Mouse (Mus musculus) cortical plate, adult 2 months (tissue): Measurements from ENCODE around the gene Ncam1. TPM values are rescaled to one million over a fixed set of nuclear protein-coding genes. Genes with fewer than 3 reads are reported as not detected.

Source experiments
- H3K27ac ChIP-seq: fragments of 200-500 bp; 2 replicates; pipeline ENCODE4 v1.5.1; 2012; ENCODE audit warnings: low read length, control low read depth, inconsistent platforms; ENCODE audit not compliant: insufficient read depth
- H3K4me1 ChIP-seq: fragments of 200-500 bp; 2 replicates; pipeline ENCODE4 v1.6.1; 2011; ENCODE audit warnings: low read length; ENCODE audit not compliant: control insufficient read depth, insufficient read depth
- H3K4me3 ChIP-seq: fragments of 200-500 bp; 2 replicates; pipeline ENCODE4 v1.5.1; 2011; ENCODE audit warnings: mild to moderate bottlenecking, low read length, control low read depth; ENCODE audit not compliant: insufficient read depth
- CTCF ChIP-seq: fragments of 200-500 bp; IDR thresholded peaks from 2 replicates; pipeline ENCODE4 v1.5.1; 2011; ENCODE audit warnings: mild to moderate bottlenecking, control low read depth, low read length; ENCODE audit not compliant: insufficient read depth; ENCODE audit errors: extremely low read depth
- POLR2A ChIP-seq: fragments of 200-500 bp; IDR thresholded peaks from 2 replicates; pipeline ENCODE4 v1.6.1; 2011; ENCODE audit warnings: mild to moderate bottlenecking, low read length, control low read depth; ENCODE audit not compliant: insufficient read depth; ENCODE audit errors: extremely low read depth
- polyA plus RNA-seq: library from polyadenylated mRNA; depleted of rRNA; stranded (reverse); fragments of >200 nt; gene quantifications from 2 replicates; pipeline ENCODE4 v1.2.3, GENCODE M21; 2012

Ncam1 gene
- polyA plus RNA-seq, 1 experiment, result 112 TPM

DNA sequence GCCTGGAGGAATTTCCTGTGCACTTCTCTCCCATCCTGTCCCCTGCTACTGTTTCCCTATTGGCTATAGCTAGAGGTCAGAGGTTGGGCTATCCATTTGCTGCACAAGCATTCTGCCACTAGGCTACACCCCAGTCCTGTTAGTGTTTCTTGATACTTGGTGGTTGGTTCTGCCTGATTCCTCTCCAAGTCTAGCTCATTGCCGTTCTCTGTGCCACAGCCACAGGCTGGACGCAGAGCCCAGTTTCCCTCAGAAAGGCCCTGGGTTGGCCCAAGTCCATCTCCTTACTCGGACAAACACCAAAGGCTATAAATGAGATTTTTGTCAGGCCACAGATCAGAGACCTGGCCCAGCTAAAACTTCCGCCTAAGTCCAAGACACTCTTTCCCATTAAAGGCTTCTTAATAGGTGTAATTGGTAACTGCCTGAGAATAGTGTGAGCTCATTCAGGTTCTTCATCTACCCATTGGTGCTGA is 140.3 kb downstream of the Ncam1 start:
- Histone ChIP-seq H3K4me3 (no peak overlapping the region), H3K27ac (peak overlapping the region; percentile 62; the same call in 1 of the 2 replicates), H3K4me1 (peaks cover 15% of the 10 kb centered on the region)
- TF ChIP-seq POLR2A (no peak), CTCF (no peak; the same call in 1 of the 2 replicates)

DNA sequence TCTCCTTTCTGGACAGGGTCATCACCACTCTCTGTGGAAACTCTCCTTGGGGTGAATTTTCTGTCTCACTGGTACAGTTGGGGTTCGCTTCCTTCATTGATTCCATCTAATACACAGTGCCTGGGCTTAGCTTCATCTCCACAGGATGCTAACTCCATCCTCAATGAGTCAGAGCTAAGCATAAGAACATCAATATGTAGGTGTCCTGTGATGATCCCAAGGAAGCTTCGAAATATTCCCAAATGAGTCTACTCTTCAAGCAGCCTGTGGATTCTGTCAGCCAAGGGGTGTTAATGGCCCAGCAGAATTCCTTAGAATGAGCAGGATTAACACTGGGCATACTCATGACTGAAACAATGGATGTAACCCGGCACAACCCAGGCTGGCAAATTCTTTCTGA is 144.3 kb downstream of the Ncam1 start:
- no peak overlapping the region for H3K27ac ChIP-seq
- peaks cover 18% of the 10 kb centered on the region for H3K4me1 ChIP-seq
- TF ChIP-seq POLR2A (no peak), CTCF (no peak)
- no peak overlapping the region for H3K4me3 ChIP-seq

DNA sequence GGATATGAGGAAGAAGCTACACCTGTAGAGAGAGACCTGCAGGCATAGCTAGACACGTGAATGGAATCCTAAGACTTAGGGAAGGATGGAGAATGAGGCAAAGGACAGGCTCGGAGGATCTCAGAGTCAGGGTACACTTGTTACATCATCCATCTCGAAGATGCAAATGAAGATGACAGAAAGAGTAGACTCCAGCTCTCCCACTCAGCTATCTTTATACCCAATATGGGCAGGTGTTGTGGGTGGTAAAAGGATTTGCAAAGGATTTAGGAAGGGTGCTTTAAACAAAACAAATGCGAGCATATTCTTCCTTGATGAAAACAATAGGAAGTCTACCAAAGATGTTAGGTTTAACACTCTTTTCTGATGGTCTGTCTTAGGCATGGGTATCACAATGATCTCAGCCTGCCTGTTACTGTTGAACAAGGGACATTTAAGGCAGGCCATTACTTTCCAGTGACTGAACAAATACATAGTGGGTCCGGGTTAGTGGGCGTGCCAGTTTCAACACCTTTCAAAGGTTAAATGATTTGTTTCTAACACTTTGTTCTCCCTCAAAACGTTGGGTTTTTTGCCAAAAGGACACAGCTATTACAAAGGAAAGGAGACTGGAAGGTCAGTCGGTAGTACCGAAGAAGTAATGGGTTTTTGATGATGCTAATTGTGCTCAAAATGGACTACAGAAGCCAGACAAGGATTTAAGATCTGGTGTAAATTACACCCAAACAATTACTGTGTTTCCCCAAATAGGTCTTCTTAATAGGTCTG is 145.1 kb downstream of the Ncam1 start:
- no peak for TF ChIP-seq CTCF
- no peak for TF ChIP-seq POLR2A
- Histone ChIP-seq H3K27ac (0 out of 2 replicates have a peak overlapping the region, but pooled peaks have one; percentile 27), H3K4me1 (peaks cover 18% of the 10 kb centered on the region), H3K4me3 (no peak overlapping the region)

DNA sequence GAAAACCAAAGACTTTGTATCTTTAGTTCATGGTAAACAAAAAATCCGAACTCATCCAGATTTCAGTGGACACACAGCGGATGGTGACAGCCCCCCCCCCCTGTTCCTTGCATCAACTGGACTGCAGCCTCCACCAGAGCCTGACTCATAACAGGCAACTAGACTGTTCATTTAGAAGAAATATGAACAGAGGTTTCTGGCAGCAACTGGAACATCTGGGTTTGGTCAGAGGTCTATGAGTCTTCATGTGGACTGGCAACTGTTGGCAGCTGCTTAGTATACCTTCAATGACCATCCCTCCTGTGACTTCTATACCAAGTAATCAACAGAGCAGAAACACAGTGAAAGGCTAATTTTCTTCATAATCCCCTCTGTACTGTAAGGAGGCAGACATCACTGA is 154.4 kb downstream of the Ncam1 start:
- TF ChIP-seq POLR2A, result no peak
- no peak for TF ChIP-seq CTCF
- H3K27ac ChIP-seq, result no peak overlapping the region

DNA sequence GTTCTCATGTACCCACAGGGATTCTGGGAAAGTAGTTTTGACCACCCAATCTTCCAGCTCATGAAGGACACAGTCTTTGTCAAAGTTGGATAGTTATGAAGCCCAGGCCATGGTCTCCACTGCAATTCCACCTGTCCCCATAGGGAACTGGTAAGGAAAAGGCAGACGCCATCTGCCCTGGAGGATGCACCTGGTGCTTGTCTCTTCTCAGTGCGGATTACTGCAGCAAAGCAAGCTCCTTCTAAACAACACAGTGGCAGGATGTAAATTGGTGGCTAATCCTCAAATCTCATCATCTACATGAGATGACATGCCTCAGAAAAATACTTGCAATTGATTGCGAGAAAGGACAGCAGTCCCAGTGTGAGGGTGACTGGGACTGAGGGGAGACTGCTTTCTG is 158.0 kb downstream of the Ncam1 start:
- Histone ChIP-seq H3K4me1 (peaks cover 12% of the 10 kb centered on the region), H3K27ac (no peak overlapping the region), H3K4me3 (no peak overlapping the region)
- TF ChIP-seq CTCF (no peak), POLR2A (no peak)

More for the DNA sequence above, 154.4 kb downstream of the Ncam1 start:
- H3K4me3 ChIP-seq, result no peak overlapping the region
- peaks cover 11% of the 10 kb centered on the region for H3K4me1 ChIP-seq

DNA sequence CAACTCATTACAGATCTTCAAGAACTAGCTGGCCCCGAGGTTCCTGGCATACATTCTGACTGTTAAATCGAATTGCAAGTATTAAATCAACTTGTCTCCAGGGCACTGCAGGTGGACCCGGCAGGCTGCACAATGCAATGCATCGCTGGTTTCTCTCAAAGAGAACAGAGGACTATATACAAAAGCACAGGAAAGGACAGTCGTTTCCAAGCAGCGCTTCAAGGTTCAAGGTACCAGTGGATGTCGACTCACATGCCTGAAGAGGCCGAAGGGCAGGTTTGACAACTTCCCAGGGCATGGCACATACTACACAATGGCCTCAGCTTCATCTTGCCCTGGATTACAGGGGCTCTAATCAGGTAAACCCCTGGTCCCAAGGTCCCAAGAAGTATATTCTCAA is 158.6 kb downstream of the Ncam1 start:
- Histone ChIP-seq H3K4me3 (no peak overlapping the region), H3K4me1 (peaks cover 12% of the 10 kb centered on the region), H3K27ac (no peak overlapping the region)
- TF ChIP-seq POLR2A (no peak), CTCF (no peak)

DNA sequence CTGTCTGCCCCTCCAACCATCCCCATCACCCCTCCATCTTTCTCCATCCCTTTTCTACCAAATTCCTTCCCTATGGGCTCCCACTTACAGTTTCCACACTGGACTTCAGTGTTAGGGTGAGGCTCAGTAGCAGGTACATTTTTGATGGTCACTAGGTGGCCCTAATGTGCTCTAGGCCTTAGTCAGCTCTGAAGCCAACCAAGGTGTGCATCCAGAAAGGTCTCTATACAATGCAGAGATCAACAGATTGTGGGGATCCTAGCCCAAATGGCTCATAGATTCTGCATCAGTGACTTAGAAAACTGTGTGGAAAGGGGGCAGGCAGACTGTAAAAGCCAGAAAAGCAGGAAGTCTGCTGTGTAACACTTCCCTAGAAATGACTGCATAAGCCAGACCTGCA is 160.8 kb downstream of the Ncam1 start:
- H3K27ac ChIP-seq, result peak overlapping the region; percentile 37; the same call in 1 of the 2 replicates
- no peak overlapping the region for H3K4me3 ChIP-seq
- H3K4me1 ChIP-seq, result peaks cover 9% of the 10 kb centered on the region
- no peak for TF ChIP-seq CTCF
- TF ChIP-seq POLR2A, result no peak

DNA sequence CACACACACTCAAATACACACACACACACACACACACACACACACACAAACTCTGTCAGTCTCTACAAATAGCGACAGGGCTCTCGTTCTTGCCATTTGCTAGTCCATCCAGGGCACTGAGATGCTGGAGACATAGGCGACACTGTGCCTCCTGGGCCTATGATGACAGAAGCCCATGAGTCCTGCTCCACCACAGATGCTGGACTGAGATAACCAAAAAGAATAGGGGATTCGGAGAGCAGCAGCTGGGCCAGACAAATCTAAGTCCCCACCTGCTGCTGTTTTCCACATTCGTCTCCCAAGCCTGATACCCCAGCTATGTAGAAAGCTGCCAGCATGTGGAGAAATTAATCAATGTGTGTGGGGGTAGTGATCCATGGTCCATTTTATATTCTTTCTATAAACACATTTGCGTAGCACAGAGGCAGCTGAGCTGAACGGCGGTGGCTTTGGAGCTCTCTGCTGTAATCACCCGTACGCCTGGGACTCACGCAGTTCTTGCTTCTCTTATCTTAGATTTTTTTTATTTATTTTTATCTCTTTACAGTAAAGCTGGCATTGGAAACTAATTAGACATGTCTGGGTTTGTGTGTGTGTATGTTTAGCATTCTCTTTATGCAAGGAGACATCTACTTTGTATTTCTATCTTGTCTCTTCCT is 162.9 kb downstream of the Ncam1 start:
- 0 out of 2 replicates have a peak overlapping the region, but pooled peaks have one; percentile 0 for H3K27ac ChIP-seq

DNA sequence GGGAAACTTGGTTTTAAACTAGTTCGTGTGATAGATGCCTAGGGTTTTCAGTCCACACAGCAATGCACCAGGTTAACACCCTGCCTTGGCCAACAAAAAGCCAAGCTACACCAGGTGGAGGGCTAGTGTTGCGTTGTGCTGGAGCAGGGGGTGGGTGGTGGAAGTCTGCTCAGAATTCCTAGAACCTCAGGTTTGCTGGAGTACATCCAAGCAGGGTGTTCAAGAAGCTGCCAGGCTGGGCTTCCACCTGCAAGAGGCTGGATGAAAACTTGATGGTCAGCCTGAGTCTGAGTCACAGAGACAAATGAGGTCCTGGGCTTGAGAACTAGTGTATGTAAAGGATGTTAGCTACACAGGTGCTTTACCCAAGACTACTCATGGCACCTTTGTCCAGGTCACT is 166.1 kb downstream of the Ncam1 start:
- no peak overlapping the region for H3K27ac ChIP-seq
- TF ChIP-seq POLR2A (no peak), CTCF (no peak)
- peaks cover 3% of the 10 kb centered on the region for H3K4me1 ChIP-seq
- no peak overlapping the region for H3K4me3 ChIP-seq

More for the DNA sequence above, 162.9 kb downstream of the Ncam1 start:
- TF ChIP-seq POLR2A (no peak), CTCF (no peak)
- H3K4me3 ChIP-seq, result no peak overlapping the region
- H3K4me1 ChIP-seq, result peaks cover 4% of the 10 kb centered on the region
